Mouse (Mus musculus): ENCODE data around the gene Gm20388. TPM values are rescaled to one million over a fixed set of nuclear protein-coding genes. Genes with fewer than 3 reads are reported as not detected.

Gene Gm20388
- polyA plus RNA-seq, 1 experiment = 18.7 TPM

DNA sequence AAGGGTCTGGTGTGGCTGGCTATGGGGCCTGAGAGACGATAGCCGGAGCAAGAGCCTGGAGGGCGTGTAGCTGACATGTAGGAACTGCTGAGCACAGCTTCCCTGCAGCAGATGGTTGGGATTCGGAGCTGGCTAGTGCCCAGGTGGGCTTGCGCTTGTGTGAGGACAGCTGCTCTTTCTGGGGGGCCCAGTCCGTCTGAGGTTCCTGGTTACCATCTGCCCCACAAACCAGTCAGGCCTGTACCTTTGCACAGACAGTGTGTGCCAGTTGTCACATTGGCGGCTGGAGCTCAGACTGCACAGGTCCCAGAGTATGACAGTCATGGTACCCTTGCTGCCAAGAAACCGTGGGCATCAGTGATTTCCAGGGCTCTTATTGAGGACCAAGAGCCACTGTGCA, 2397.2 kb downstream of the Gm20388 start:
- 27% methylated on average over 8 of the region's 8 CpGs for WGBS
- TF ChIP-seq POLR2A (IDR thresholded peaks at IDR 0.05; ENCODE audit: borderline replicate concordance, insufficient read depth, low read length) (no peak), CTCF (IDR thresholded peaks at IDR 0.05; ENCODE audit: borderline replicate concordance, insufficient read depth, low read depth, low read length) (no peak)

DNA sequence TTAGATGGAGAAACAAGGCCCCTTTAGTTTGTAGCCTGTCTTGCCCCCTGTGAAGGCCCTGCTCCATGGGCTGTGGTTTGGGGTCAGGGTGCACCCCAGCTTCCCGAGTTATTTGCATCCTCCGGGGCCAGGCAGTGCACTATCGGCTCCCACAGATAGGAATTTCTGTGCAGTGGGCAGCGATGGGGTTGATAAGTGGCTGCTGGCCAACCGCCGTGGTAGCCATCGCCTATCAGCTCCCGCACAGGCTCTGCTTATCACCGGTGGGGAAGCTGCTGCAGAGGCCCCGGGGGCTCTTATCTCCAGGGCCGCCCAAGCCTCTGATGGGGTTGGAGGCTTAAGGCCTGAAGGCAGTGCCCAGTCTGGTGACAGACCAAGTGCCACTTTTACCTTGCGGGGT, 2398.6 kb downstream of the Gm20388 start:
- Histone ChIP-seq H3K27me3 (ENCODE audit: control insufficient read depth, insufficient read depth, low read length) (no peaks in the 10 kb centered on the region), H3K4me3 (replicated peaks; ENCODE audit: insufficient read depth, low read depth, low read length) (no peak overlapping the region), H3K4me1 (ENCODE audit: control insufficient read depth, insufficient read depth, low read length) (peaks cover 10% of the 10 kb centered on the region), H3K27ac (ENCODE audit: insufficient read depth, low read length) (no peak overlapping the region)
- WGBS = 83% methylated on average over 12 of the region's 12 CpGs
- no peak for DNase-seq
- TF ChIP-seq POLR2A (IDR thresholded peaks at IDR 0.05; ENCODE audit: borderline replicate concordance, insufficient read depth, low read length) (no peak), CTCF (IDR thresholded peaks at IDR 0.05; ENCODE audit: borderline replicate concordance, insufficient read depth, low read depth, low read length) (no peak)

More for the DNA sequence above, 2397.2 kb downstream of the Gm20388 start:
- peak in 1 of 2 experiments; percentile 46 for DNase-seq
- Histone ChIP-seq H3K4me1 (ENCODE audit: control insufficient read depth, insufficient read depth, low read length) (peaks cover 10% of the 10 kb centered on the region), H3K4me3 (replicated peaks; ENCODE audit: insufficient read depth, low read depth, low read length) (no peak overlapping the region), H3K27me3 (ENCODE audit: control insufficient read depth, insufficient read depth, low read length) (no peaks in the 10 kb centered on the region), H3K27ac (ENCODE audit: insufficient read depth, low read length) (no peak overlapping the region)

DNA sequence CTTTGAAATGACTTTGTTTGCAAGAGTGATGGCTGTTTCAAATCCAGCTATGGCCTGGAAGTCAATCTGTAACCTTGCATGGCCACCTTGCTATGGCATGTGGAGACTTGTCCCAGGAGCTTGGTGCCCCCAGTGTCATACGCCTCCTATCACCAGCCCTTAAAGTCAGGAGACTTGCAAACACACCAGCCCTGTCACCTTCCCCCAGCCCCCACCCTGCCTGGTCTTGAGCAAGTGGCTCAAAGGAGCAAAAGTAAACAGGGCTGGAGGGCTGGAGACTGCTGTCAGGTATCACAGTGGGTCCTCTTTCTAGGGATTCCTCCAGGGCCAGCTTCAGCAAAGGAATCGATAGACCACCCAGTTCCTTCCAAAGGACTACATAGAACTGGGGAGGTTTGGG, 2400.5 kb downstream of the Gm20388 start:
- TF ChIP-seq CTCF (IDR thresholded peaks at IDR 0.05; ENCODE audit: borderline replicate concordance, insufficient read depth, low read depth, low read length) (no peak), POLR2A (IDR thresholded peaks at IDR 0.05; ENCODE audit: borderline replicate concordance, insufficient read depth, low read length) (no peak)
- WGBS = 95% methylated on average over 2 of the region's 2 CpGs
- Histone ChIP-seq H3K27me3 (ENCODE audit: control insufficient read depth, insufficient read depth, low read length) (no peaks in the 10 kb centered on the region), H3K4me3 (replicated peaks; ENCODE audit: insufficient read depth, low read depth, low read length) (no peak overlapping the region), H3K4me1 (ENCODE audit: control insufficient read depth, insufficient read depth, low read length) (peaks cover 10% of the 10 kb centered on the region), H3K27ac (ENCODE audit: insufficient read depth, low read length) (no peak overlapping the region)
- DNase-seq = no peak

DNA sequence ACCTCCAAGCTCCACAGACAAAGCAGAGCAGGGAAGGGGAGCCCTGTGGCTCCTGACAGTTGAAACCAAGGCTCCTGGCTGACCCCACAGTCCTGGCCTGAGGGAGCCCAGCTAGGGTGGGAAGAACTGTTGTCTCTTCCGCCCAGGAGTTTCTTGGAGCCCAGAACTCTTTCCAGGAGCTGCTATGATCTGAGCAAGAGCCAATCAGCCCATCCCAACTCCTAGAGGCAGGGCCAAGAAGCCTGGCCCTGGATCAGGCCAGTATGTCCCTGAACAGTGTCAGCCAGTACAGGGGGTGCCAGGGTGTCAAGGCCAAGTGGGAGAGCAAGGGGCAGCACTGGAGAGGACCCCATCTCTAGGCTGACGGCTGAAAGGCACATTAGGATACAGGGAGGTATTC, 2401.9 kb downstream of the Gm20388 start:
- Histone ChIP-seq H3K27ac (ENCODE audit: insufficient read depth, low read length) (no peak overlapping the region), H3K27me3 (ENCODE audit: control insufficient read depth, insufficient read depth, low read length) (no peaks in the 10 kb centered on the region), H3K4me3 (replicated peaks; ENCODE audit: insufficient read depth, low read depth, low read length) (no peak overlapping the region), H3K4me1 (ENCODE audit: control insufficient read depth, insufficient read depth, low read length) (peaks cover 7% of the 10 kb centered on the region)
- 61% methylated on average over 2 of the region's 2 CpGs for WGBS
- DNase-seq = no peak
- TF ChIP-seq POLR2A (IDR thresholded peaks at IDR 0.05; ENCODE audit: borderline replicate concordance, insufficient read depth, low read length) (no peak), CTCF (IDR thresholded peaks at IDR 0.05; ENCODE audit: borderline replicate concordance, insufficient read depth, low read depth, low read length) (no peak)

DNA sequence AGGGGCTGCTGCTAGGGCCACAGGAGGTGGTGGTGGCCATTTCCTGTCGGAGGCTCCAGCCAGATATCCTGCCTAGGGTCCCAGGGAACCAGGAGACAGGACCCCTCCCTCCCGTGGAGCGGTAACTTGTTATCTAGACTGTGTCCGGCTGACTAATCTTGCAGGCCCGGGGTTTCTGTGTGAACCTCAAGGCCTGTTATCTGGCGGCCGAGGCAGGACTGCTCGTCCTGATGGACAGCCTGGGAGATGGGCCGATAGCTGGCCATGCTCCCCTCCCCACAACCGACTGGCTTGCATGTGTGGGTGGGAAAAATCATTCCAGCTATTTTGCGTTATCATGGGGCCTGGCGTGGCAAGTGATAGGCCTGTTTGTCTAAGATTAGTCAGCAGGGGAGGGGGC, 2402.7 kb downstream of the Gm20388 start:
- H3K4me3 ChIP-seq (replicated peaks; ENCODE audit: insufficient read depth, low read depth, low read length) = no peak overlapping the region
- WGBS = 83% methylated on average over 12 of the region's 12 CpGs
- no peaks in the 10 kb centered on the region; the same call in 1 of the 2 replicates for H3K4me1 ChIP-seq (ENCODE audit: control insufficient read depth, insufficient read depth, low read length)
- no peak for DNase-seq
- TF ChIP-seq CTCF (IDR thresholded peaks at IDR 0.05; ENCODE audit: borderline replicate concordance, insufficient read depth, low read depth, low read length) = no peak
- TF ChIP-seq POLR2A (IDR thresholded peaks at IDR 0.05; ENCODE audit: borderline replicate concordance, insufficient read depth, low read length) = no peak
- H3K27ac ChIP-seq (ENCODE audit: insufficient read depth, low read length) = no peak overlapping the region
- H3K27me3 ChIP-seq (ENCODE audit: control insufficient read depth, insufficient read depth, low read length) = no peaks in the 10 kb centered on the region

DNA sequence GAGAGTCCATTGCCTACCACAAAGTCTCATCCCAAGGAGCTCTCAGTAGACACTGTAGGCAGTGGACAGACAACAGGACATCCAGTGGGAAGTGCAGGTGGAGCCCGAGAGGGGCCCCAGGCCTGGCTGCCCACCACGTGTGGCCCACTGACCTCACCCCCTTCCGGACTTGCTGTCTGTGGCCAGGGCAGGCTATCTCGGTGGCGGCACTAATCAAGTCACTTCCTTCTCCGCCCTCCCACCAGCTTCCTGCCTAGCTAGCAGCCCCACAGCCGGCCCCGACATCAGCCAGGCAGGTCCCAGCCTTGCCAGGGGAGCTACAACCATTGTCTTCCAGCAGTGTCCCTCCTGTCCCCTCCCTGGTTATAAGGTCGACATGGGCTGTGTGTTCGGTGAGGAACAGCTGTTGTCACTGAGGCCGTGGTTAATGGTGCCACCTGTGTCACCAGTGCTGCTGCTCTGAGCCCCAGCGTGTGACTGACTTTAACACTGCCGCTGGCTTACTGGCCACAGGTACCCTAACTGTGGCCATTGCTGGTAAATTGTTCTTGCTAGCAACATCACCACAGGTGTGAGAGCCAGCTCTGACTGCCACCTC, 2404.4 kb downstream of the Gm20388 start:
- DNase-seq = no peak
- 71% methylated on average over 13 of the region's 13 CpGs for WGBS
- no peak overlapping the region for H3K27ac ChIP-seq (ENCODE audit: insufficient read depth, low read length)
- H3K27me3 ChIP-seq (ENCODE audit: control insufficient read depth, insufficient read depth, low read length) = no peaks in the 10 kb centered on the region
- no peaks in the 10 kb centered on the region for H3K4me1 ChIP-seq (ENCODE audit: control insufficient read depth, insufficient read depth, low read length)
- H3K4me3 ChIP-seq (replicated peaks; ENCODE audit: insufficient read depth, low read depth, low read length) = no peak overlapping the region
- TF ChIP-seq POLR2A (IDR thresholded peaks at IDR 0.05; ENCODE audit: borderline replicate concordance, insufficient read depth, low read length) (no peak), CTCF (IDR thresholded peaks at IDR 0.05; ENCODE audit: borderline replicate concordance, insufficient read depth, low read depth, low read length) (no peak)

DNA sequence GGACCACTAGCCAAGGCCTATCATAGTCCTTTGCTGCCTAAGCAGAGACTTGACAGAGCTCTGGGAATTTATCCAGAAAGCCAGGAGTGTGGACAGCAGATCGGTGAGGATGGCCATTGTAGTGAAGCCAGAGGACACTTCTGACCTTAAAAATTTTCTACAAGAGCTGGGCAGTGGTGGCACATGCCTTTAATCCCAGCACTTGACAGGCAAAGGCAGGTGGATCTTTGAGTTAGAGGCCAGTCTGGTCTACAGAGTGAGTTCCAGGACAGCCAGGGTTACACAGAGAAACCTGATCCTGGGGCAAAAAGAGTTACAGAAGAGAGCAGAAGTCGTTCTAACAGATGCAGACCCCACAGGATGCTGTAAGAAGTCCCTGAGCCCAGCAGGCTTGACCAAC, 2405.8 kb downstream of the Gm20388 start:
- Histone ChIP-seq H3K27ac (ENCODE audit: insufficient read depth, low read length) (no peak overlapping the region), H3K27me3 (ENCODE audit: control insufficient read depth, insufficient read depth, low read length) (no peaks in the 10 kb centered on the region), H3K4me1 (ENCODE audit: control insufficient read depth, insufficient read depth, low read length) (peaks cover 11% of the 10 kb centered on the region), H3K4me3 (replicated peaks; ENCODE audit: insufficient read depth, low read depth, low read length) (no peak overlapping the region)
- TF ChIP-seq CTCF (IDR thresholded peaks at IDR 0.05; ENCODE audit: borderline replicate concordance, insufficient read depth, low read depth, low read length) (no peak), POLR2A (IDR thresholded peaks at IDR 0.05; ENCODE audit: borderline replicate concordance, insufficient read depth, low read length) (no peak)
- DNase-seq = no peak
- 54% methylated on average over 2 of the region's 2 CpGs for WGBS

DNA sequence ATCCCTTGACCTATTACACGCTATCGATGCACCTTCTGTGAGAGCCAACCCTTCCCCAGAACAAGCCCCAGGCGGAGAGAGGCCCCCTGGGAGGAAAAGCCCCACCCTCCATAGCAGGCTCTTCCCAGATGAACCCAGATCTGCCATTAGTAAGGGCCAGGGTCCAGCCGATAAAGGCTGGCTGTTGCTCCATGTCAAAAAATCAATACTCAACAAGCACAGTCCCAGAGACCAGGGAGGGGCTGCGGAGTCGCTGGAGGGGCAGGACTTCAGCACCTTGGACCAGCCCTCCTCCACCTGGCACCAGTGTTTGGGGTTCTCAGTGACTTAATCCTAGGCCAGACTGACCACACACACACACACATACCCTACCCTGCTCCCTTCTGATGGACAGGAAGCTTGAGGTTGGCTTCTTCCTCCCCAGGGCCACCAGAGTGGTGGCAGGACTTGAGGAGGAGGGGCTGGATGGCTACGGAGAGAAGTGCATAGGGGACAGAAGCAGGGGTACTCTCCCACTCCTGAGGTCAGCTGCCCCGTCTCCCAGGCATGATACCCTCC, 2407.4 kb downstream of the Gm20388 start:
- H3K27me3 ChIP-seq (ENCODE audit: control insufficient read depth, insufficient read depth, low read length) = no peaks in the 10 kb centered on the region
- TF ChIP-seq CTCF (IDR thresholded peaks at IDR 0.05; ENCODE audit: borderline replicate concordance, insufficient read depth, low read depth, low read length) (no peak), POLR2A (IDR thresholded peaks at IDR 0.05; ENCODE audit: borderline replicate concordance, insufficient read depth, low read length) (no peak)
- WGBS = 66% methylated on average over 8 of the region's 8 CpGs
- H3K27ac ChIP-seq (ENCODE audit: insufficient read depth, low read length) = no peak overlapping the region
- peaks cover 13% of the 10 kb centered on the region for H3K4me1 ChIP-seq (ENCODE audit: control insufficient read depth, insufficient read depth, low read length)
- H3K4me3 ChIP-seq (replicated peaks; ENCODE audit: insufficient read depth, low read depth, low read length) = no peak overlapping the region
- no peak for DNase-seq
